In the genomic region with DNA sequence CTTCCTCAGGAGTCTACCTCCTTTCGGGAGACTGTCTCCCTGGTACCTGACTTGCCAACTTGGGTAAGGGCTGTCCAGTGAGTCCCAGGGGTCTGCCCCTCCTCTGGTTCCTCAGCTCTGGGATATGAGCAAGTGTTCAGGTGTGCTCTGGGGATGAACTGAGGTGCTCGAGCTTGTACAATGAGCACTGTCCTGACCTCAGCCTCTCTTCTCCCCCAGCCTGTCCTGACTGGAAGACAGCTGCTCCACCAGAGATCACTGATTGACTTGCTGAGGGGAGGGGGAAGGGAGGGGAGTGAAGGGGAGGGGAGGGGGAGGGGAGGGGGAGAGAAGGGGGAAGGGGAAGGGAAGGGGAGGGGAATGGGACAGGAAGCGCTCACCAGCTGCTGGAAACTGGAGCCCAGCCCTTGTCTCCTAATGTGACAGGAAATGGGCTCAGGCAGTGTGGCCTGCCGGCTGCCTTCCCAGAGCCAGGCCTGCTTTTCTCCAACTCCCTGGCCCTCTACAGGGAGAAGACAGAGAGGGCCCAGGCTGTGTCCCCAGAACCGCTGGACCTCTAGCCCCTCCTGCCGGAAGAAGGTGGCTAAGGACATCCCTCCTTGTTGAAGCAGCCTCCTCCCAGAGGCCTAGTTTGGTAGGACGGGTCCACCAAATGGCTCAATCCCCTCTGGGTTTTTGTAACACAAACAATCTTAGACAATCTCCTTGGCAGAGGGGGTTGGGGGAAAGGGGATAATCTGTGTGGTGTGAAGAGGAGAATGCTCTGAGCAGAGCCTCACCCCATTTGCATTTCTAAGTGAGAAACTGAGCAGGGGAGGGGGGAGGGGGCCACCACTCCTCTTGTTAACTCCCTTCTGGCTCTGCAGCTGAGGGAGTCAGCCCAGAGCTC, we compare ENCODE assay signal across 8 mouse cellular contexts.
DNase-seq lines count a peak whose midpoint lies in the region; ATAC-seq and TF ChIP-seq lines count a peak whose summit lies in the region.

No protein-coding gene starts in this region.

- WGBS in kidney, adult 2 months, result 29% methylated on average over 7 of the region's 7 CpGs
- 18% methylated on average over 7 of the region's 7 CpGs for WGBS in embryonic facial prominence, embryonic 11.5 days
- WGBS in intestine, embryonic 15.5 days, result 15% methylated on average over 7 of the region's 7 CpGs
- 17% methylated on average over 7 of the region's 7 CpGs for WGBS in midbrain, embryonic 11.5 days

- H3K36me3 ChIP-seq in kidney, adult 2 months (ENCODE audit: control insufficient read depth, insufficient read depth, low read length), result no peaks in the 10 kb centered on the region
- H3K36me3 ChIP-seq in embryonic facial prominence, embryonic 11.5 days (replicated peaks; ENCODE audit: control insufficient read depth, insufficient read depth, low read depth, low read length), result no peaks in the 10 kb centered on the region
- no peaks in the 10 kb centered on the region for H3K36me3 ChIP-seq in intestine, embryonic 15.5 days
- no peaks in the 10 kb centered on the region for H3K36me3 ChIP-seq in midbrain, embryonic 11.5 days (ENCODE audit: control insufficient read depth, insufficient read depth, low read length)

- TF ChIP-seq CTCF in kidney, adult 2 months (conservative IDR thresholded peaks at IDR 0.05; ENCODE audit: insufficient read depth, insufficient read length, low read depth, low read length), result 0 out of 2 replicates have a peak, but pooled peaks have one; percentile 19

- no peak overlapping the region for H3K27ac ChIP-seq in kidney, adult 2 months (ENCODE audit: insufficient read depth, low read depth, low read length)
- no peak overlapping the region for H3K27ac ChIP-seq in embryonic facial prominence, embryonic 11.5 days (replicated peaks; ENCODE audit: low read depth, low read length)
- no peak overlapping the region for H3K27ac ChIP-seq in intestine, embryonic 15.5 days
- H3K27ac ChIP-seq in midbrain, embryonic 11.5 days (ENCODE audit: low read depth, low read length), result peak overlapping the region; percentile 60

- DNase-seq in kidney, adult 2 months, result peak; percentile 2
- DNase-seq in kidney, adult 8-10 months, result no peak
- peak; percentile 71 for DNase-seq in embryonic facial prominence, embryonic 11.5 days (ENCODE audit: low spot score)
- DNase-seq in midbrain, embryonic 11.5 days (ENCODE audit: low spot score, missing footprints), result peak; percentile 93
- no peak for DNase-seq in frontal cortex, postnatal 25 days (ENCODE audit: low spot score in 2 of 2)
- DNase-seq in thymus, postnatal 10 days (ENCODE audit: low spot score in 2 of 2), result no peak
- no peak for DNase-seq in cerebellum, adult 18-20 months

- no peaks in the 10 kb centered on the region for H3K9me3 ChIP-seq in embryonic facial prominence, embryonic 11.5 days (replicated peaks; ENCODE audit: control insufficient read depth, low read length)
- H3K9me3 ChIP-seq in intestine, embryonic 15.5 days, result no peaks in the 10 kb centered on the region
- no peaks in the 10 kb centered on the region for H3K9me3 ChIP-seq in midbrain, embryonic 11.5 days (ENCODE audit: control insufficient read depth, low read length)

- TF ChIP-seq POLR2A in kidney, adult 2 months (IDR thresholded peaks at IDR 0.05; ENCODE audit: low read depth, low read length), result no peak

- no peaks in the 10 kb centered on the region for H3K4me1 ChIP-seq in kidney, adult 2 months (ENCODE audit: control insufficient read depth, insufficient read depth, low read length)
- H3K4me1 ChIP-seq in embryonic facial prominence, embryonic 11.5 days (ENCODE audit: control insufficient read depth, insufficient read depth, low read length), result no peaks in the 10 kb centered on the region
- no peaks in the 10 kb centered on the region for H3K4me1 ChIP-seq in intestine, embryonic 15.5 days (replicated peaks)
- H3K4me1 ChIP-seq in midbrain, embryonic 11.5 days (ENCODE audit: control insufficient read depth, insufficient read depth, low read length), result peaks cover 9% of the 10 kb centered on the region

- ATAC-seq in embryonic facial prominence, embryonic 11.5 days (replicated peaks; ENCODE audit: insufficient number of reproducible peaks, low FRiP score, low TSS enrichment, low read depth), result peak; percentile 80
- ATAC-seq in intestine, embryonic 15.5 days, result peak; percentile 66
- ATAC-seq in midbrain, embryonic 11.5 days (ENCODE audit: low FRiP score), result peak; percentile 85

- no peaks in the 10 kb centered on the region for H3K27me3 ChIP-seq in kidney, adult 2 months (replicated peaks; ENCODE audit: control insufficient read depth, insufficient read depth, low read length)
- H3K27me3 ChIP-seq in embryonic facial prominence, embryonic 11.5 days (ENCODE audit: control insufficient read depth, insufficient read depth, low read length), result no peaks in the 10 kb centered on the region
- no peaks in the 10 kb centered on the region for H3K27me3 ChIP-seq in intestine, embryonic 15.5 days (replicated peaks)
- H3K27me3 ChIP-seq in midbrain, embryonic 11.5 days (ENCODE audit: control insufficient read depth, insufficient read depth, low read length), result no peaks in the 10 kb centered on the region

- no peak overlapping the region for H3K4me3 ChIP-seq in kidney, adult 2 months (ENCODE audit: insufficient read depth, low read depth, low read length)
- no peak overlapping the region for H3K4me3 ChIP-seq in embryonic facial prominence, embryonic 11.5 days (ENCODE audit: low read depth, low read length)
- no peak overlapping the region for H3K4me3 ChIP-seq in intestine, embryonic 15.5 days (replicated peaks)
- no peak overlapping the region for H3K4me3 ChIP-seq in midbrain, embryonic 11.5 days (ENCODE audit: low read depth, low read length)

- no peak overlapping the region for H3K9ac ChIP-seq in embryonic facial prominence, embryonic 11.5 days (replicated peaks; ENCODE audit: low read length)
- H3K9ac ChIP-seq in intestine, embryonic 15.5 days, result no peak overlapping the region
- peak overlapping the region; percentile 7; the same call in 1 of the 2 replicates for H3K9ac ChIP-seq in midbrain, embryonic 11.5 days (ENCODE audit: low read length)

- no peak overlapping the region for H3K4me2 ChIP-seq in embryonic facial prominence, embryonic 11.5 days (ENCODE audit: low read depth, low read length)
- H3K4me2 ChIP-seq in intestine, embryonic 15.5 days (replicated peaks), result no peak overlapping the region
- peak overlapping the region; percentile 2; the same call in 1 of the 2 replicates for H3K4me2 ChIP-seq in midbrain, embryonic 11.5 days

Comparison
In these comparisons a context has a peak if more than half of its experiments do, and no peak if none do; other contexts are left out.
1. DNase-seq: peak in kidney, adult 2 months (single experiment), embryonic facial prominence, embryonic 11.5 days (single experiment) and midbrain, embryonic 11.5 days (single experiment); none in kidney, adult 8-10 months (0 of 2), frontal cortex, postnatal 25 days (0 of 2), thymus, postnatal 10 days (0 of 2) and cerebellum, adult 18-20 months (0 of 2).
2. Peak in every context shown above with its lines, with median percentiles within 50 percentile points of each other: ATAC-seq.